Mouse (Mus musculus) gastrocnemius, postnatal 14 days (tissue): ENCODE data around the gene Gpr84. TPM values are rescaled to one million over a fixed set of nuclear protein-coding genes. Genes with fewer than 3 reads are reported as not detected.

Experiments used
- DNase-seq: peaks from one replicate; pipeline ENCODE4 v3.0.0; 2021; ENCODE audit warnings: mixed read lengths
- intact Hi-C: fragments of 180-260 bp; cut with DNase I; formaldehyde crosslinking; loops from one replicate; pipeline ENCODE4 v1.15.1; 2025; ENCODE audit warnings: low total_unique reads
- long read RNA-seq, 2 experiments: library from polyadenylated mRNA; stranded (forward); transcript quantifications; one replicate each; pipeline ENCODE4 v2.0.0; 2021
- total RNA-seq, 2 experiments: library from RNA; stranded (reverse); gene quantifications; 2 replicates each; pipeline ENCODE4 v1.2.3; 2021

Gpr84 gene
- total RNA-seq: not detected
- long read RNA-seq, experiment 1: 0 reads
- long read RNA-seq, experiment 2: 0 reads

DNA sequence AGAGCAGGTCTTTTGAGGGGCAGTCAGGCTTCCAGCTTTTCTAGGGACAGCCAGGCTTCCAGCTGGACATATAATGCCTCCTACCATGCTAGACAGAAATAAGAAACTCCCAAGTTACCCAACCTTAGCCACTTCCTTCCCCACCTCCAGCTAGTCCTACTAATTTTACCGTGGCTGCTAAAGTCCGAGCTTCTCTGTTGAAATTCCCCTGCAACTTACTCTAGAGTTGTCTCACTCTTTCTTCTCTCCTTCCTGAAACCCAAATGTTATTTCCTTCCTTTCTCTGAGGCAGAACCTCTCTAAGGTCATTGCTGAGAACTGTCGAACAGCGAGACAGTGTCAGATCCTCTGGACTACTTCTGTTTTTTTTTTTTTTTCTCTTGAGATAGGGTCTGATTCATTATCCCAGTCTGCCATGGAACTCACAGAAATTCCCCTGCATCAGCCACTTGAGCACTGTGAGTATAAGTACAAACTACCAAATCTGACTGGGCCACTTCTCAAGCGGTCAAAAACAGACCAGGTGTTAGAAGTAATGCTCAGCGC, at the start of gene Gpr84:
TSS of gene Gpr84 (minus strand) at position 248 of the 546 bp plus-strand sequence.
- DNase-seq: no peak
- intact Hi-C loops: no loop called here

DNA sequence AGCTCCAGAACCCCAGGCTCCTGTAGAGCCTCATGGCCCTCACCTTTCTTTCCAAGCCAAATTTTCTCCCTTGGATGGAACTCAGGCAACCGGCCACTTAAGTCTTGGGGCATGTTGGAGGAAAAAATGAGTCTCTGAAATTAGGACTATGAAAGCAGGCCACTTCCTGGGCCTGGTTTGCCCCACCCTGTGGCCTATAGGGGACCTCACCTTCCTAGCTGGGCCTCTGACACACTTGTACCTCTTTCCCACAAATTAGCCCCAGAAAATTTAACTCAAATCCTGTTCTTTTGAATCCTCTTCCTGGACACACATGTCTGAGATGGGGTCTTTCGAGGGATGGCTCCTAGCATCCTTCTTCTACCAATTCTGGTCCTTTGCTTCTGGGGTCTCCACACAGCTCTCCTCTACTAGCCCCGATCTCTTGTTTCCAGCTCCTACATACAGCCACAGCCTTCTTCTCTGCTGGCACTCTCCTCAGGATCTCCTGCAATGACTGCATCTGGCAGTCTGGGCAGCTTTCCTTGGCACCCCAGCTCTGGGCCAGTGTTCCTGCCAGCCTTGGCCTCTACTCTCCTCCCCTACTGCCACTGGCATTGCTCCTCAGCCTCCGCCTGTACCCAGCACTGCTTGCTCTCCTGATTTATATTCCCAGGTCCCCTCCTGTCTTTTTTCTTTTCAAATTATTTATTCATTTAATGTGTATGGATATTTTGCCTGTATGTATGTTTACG, 49.6 kb upstream of the Gpr84 start:
- intact Hi-C loops: no loop called here
- DNase-seq: peak; percentile 79

DNA sequence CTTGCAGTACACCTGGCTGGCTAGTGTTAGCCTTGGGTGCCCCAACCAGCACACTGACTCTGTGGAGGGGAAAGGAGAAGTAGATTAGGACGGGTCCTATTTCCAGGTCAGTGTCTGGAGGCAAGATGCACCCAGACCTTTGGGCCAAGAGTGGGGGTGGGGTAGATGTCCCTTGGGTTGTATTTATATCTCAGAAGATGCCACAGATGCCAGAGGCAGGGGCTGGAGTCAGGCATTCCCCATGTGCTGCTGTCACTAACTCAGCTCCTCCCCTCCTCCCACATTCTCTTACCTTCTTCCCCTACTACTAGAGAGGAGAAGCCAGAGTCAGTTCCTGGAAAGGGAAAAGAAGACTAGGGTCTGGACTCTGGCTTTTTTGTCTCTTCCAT, 48.7 kb upstream of the Gpr84 start:
- intact Hi-C loops: no loop called here
- peak; percentile 43 for DNase-seq

DNA sequence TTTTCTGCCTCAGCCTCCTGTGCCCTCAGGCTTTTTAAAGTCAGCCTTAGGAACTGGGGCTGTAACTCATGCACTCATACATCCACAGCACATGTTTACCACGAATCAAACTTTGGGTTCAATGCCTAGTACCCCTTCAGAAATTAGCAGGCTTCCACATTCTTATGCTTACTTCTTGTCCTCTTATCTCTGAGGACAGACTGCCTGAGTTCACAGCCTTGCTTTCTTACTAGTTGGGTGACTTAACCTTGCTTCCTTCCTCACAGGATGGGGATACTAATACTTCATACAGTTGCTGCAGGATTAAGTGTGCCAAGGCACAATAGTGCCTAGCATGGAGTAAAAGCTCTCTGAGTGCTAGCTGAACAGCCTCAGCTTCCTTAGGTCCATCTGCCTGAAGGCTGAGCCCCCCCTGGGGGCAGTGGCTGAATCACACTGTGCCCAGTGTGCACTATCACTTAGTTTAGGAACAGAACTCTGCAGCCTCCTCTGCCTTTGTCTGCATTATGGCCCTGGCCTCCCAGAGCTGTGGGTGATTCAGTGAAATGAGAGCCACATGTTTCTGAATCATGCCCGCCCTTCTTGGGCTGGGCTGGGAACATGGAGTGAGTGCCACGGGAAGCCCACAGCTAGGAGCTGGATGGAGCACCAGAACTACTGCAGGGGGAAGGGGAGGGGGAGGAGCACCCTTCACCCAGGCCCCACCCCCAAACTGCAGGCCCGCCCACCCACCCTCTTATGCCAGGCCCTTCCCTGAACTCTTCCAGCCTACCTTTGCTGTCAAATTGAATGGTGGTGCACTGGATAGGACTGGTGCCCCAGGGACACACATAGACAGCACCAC, 48.1 kb upstream of the Gpr84 start:
- intact Hi-C loops: no loop called here
- DNase-seq: no peak

DNA sequence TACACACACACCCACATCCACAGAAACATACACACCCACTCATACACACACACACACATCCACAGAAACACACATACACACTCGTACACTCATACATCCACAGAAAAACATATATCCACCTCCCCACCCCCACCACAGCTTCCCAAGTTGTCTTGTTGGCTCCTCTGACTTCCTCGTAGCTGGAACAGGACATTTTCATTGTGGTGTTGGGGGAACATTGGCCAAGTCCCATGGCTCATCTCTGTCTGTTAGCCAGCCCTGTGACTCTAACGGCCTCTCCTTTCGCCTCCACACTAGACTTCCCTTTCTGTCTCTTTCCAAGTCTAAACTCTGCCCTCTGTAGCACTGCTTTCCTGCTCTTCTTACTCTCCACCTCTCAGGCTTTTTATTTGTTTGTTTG, 47.4 kb upstream of the Gpr84 start:
- intact Hi-C loops: no loop called here

DNA sequence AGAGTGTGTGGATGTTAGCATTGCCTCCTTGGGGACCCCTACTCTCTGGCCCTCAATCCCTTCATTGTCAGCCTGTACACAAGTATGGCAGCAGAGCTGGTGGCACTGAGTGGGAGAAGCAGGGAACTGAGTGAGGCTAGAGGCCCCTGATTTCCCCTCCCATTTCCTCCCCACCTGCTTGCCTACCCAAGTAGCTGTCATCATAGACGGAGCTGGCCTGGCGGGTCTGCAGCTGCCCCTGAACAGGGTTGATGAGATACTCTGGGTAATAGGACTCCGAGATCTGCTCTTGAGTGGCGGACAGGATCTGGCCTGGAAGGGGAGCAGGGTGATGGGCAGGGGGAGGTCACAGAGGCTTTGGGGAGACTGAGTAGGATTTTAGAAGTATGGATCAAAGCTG, 45.7 kb upstream of the Gpr84 start:
- intact Hi-C loops: no loop called here
- no peak for DNase-seq

More for the DNA sequence above, 47.4 kb upstream of the Gpr84 start:
- no peak for DNase-seq

DNA sequence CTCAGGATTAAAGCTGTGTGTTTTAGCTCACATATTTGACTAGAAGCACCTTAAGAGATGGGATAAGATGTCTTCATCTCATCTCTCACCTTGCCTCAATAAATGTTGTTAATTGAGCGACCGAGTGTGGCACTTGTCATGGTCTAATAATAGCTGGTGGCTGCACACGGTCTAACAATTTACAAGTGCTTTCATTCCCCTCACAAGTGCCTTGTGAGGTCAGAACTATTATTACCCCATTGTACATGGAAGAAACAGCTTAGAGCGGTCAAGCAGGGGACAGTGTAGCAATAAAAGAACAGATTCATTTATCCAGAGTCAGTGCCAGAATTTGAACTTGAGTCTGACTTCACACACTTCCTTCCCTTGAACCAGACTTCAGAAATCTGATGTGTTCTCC, 45.0 kb upstream of the Gpr84 start:
- intact Hi-C loops: no loop called here
- no peak for DNase-seq

DNA sequence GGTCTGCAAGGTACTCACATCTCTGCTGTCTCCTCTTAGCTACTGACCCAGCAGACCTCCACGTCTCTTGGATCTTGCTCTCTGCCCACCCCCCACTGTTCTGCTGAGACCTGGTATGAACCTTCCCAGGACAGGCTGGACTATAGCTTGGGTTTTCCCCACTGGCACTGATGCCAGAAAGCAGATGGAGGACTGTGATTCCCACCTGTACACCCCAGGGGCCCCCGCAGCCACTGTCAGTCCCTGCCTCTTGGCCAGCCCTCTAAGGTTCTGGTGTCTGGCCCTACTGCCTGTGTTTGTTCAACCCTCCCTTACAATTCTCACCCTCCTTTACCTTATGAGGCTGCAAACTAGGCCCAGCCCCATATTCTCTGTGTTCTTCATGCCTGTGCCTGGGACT, 44.3 kb upstream of the Gpr84 start:
- intact Hi-C loops: loop anchor here (5.0 kb wide), 1 partner anchor 33 kb away; no protein-coding TSS in a partner anchor
- DNase-seq: no peak

DNA sequence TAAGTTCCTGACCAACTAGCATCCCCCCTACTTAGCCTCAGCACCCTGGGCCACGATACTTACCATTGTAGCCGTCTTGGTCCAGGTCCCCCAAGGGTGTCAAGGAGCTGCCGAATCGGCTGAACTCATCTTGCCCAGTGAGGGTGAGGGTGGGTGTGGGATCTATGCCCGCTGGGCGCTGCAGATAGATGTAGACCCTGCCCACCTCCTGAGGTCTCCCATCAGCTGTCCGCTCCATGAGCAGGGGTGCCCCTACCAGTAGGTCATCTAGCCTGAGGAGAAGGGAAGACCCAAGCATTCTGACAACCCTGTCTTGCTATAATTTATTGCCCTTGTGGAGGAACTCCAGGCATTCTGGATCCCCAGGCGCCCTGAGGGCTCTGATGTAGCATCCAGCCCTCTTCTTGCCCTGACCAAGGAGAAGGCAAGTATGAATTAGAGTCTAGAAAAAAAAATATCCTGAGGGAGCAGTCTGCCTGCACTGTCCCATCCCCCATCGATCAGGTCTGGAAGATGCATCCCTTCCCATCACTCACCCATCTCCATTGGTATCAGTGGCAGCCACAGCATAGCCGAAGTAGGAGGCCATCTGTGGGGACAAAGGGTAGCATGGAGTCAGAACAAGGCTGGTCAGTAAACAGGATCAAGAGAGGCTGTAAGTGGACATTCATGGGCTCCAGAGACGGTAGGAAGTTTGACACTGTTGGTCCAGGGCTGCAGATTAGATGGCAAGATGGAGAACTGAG, 43.3 kb upstream of the Gpr84 start:
- intact Hi-C loops: loop anchor here (5.0 kb wide), 1 partner anchor 34 kb away; no protein-coding TSS in a partner anchor
- DNase-seq: no peak

DNA sequence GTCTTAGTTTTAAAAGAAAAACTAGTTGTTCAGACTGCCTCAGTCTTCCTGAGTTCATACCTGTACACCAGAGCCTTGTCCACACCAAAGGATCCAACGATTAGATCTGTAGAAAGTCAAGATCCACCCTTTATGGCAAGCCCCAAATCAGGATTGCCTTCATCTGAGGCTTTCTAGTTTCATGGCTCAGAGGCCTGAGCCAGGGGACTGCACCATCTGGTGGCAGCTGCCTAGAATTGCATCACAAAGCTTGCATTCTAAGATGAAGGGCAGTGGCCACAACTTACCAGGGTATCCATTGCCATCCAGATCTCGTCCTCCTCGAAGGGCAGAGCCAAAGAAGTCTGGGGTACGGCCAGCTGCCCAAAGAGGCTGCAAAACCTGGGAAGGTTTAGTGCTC, 42.4 kb upstream of the Gpr84 start:
- peak; percentile 54 for DNase-seq
- intact Hi-C loops: loop anchor here (5.0 kb wide), 1 partner anchor 34 kb away; no protein-coding TSS in a partner anchor

DNA sequence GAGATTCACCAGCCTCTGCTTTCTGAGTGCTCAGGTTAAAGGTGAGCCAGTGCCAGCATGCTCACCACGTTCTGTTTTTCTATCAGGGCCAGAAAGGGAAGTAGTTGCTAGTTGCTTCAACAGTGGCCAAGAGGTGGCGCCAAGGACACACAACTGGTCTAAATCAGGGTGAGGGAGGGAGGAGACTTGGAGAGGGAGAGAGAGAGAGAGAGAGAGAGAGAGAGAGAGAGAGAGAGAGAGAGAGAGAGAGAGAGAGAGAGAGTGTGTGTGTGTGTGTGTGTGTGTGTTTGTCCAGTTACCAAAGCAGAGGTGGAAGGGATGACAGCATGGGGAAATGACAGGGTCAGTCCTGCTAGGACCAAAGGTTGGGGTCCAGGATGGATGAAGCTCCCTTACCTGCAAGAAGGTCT, 36.9 kb upstream of the Gpr84 start:
- DNase-seq: peak; percentile 71
- intact Hi-C loops: no loop called here

DNA sequence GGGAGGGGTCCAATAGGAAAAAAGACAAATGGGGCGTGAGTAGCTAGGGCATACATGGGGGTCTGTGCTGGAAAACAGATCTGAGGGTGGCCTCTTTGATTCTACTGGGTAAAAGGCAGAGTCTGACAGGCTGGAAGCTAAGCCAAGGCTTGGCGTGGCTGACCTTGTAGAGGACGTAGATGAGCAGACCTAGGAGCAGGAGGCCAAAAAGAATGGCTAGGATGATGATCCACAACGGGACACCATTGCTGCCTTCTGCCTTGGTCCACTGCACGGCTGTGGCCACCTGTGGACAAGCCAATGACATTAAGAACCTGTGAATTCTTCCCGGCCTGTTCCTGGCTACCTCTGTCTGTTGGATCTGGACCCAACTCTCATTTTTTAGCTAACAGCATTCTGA, 35.4 kb upstream of the Gpr84 start:
- intact Hi-C loops: no loop called here
- DNase-seq: no peak

DNA sequence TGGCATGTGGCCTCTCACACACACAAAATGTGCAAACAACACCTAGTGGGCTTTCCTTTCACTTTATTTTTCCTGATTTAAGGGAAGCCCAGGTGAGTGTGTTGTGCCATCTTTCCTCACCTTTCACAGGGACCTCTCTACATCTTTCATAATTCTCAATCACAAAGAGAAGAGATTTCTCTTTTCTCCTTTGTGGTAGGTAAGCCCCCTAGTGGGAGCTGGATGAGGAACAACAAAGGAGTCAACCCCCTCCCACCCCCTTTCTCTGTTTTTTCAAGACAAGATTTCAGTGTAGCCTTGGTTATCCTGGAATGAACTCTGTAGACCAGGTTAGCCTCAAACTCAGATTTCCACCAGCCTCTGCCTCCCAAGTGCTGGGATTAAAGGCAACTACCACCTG, 33.1 kb upstream of the Gpr84 start:
- intact Hi-C loops: no loop called here
- no peak for DNase-seq

DNA sequence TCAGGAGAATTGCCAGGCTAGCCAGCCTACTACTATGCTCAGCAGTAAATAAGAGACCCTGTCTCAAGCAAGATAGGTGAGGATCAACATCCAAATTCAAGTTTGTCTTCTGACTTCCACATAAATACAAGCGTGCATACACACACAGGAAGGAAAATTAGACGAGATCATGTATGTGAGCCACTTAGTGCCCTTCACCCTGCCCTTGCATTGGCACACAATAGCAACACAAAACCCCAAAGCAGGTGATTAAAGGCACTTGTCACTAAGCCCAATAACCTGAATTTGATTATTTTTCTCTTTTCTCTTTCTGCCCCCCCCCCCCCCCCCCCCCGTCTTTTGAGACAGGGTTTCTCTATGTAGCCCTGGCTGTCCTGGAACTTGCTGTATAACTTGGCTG, 32.6 kb upstream of the Gpr84 start:
- intact Hi-C loops: no loop called here
- DNase-seq: no peak

DNA sequence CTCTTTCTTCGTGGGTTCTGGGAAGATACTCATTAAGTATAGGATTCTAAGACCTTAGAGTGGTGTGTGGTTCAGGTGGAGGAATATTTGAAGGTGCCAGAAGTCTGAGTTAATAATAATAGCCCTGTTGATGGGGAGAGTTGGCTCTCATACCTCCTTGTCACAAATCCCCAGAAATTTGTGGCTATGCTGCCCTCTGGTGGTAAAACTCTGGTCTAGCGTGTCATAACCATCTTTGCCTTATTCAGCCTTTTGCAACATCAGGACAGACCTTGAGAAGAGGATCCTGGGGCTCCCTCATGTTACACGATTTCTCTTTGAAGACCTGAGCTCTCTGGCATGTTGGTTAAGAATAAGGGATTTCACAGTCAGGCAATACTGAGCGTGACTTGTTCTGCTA, 32.0 kb upstream of the Gpr84 start:
- intact Hi-C loops: no loop called here
- peak; percentile 71 for DNase-seq

DNA sequence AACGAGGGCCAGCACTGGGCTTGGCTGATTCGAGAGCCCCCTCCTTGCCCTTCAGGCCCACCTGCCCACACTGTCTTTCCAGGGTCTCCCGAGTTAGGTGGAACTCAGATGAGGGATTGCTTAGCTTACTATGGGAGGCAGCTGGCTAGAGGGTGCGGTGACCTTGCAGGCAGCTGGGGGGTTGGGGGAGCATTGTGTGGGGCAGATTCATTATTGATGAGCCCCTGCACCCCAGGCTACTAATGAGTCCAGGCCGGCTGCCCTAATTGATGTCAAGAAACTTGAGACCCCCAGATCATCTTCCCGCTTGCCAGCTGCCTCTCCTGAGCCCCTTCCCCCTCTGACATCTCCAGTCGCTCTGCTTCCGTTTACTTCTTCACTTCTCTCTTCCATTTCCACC, 31.1 kb upstream of the Gpr84 start:
- DNase-seq: no peak
- intact Hi-C loops: no loop called here

DNA sequence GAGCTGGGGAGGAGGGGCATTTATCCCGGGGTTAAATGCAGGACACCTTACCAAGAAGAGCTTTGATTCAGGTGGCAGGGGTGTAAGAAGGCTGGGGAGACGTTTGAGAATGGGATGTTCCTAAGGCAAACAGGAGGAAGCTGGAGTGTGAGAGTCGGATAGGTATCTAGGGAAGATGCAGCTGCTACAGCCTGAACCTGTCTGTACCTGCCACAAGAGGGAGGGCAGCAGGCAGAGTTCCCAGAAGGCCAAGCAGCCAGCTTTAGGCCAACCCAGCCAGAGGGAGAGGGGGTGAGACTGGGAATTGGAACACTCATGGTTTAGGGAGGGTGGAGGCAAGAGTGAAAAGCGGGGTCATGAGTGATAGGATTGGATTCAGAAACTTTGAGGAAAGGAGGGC, 30.4 kb upstream of the Gpr84 start:
- intact Hi-C loops: no loop called here
- DNase-seq: no peak

DNA sequence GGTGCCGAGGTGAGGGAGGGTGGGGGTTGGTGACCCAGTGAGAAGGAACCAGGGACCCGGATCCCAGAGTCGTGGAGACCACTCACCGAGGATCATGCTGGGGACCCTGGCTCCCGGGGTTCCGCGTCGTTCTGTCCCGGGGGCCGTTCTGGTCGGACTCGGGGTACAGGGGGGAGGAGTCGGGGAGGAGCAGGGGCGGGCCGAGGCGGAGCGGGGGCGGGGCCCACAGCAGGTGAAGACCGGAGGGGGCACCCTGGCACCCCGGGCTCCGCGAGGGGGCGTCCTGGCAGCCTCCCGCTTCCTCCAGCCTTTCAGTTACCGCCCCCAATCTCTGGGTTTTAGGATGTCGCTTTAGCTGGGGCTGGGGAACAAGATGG, 29.5 kb upstream of the Gpr84 start, which contains the start of gene Zfp385a:
TSS of gene Zfp385a (minus strand) at position 133 of the 377 bp plus-strand sequence.
- DNase-seq: no peak
- intact Hi-C loops: no loop called here

DNA sequence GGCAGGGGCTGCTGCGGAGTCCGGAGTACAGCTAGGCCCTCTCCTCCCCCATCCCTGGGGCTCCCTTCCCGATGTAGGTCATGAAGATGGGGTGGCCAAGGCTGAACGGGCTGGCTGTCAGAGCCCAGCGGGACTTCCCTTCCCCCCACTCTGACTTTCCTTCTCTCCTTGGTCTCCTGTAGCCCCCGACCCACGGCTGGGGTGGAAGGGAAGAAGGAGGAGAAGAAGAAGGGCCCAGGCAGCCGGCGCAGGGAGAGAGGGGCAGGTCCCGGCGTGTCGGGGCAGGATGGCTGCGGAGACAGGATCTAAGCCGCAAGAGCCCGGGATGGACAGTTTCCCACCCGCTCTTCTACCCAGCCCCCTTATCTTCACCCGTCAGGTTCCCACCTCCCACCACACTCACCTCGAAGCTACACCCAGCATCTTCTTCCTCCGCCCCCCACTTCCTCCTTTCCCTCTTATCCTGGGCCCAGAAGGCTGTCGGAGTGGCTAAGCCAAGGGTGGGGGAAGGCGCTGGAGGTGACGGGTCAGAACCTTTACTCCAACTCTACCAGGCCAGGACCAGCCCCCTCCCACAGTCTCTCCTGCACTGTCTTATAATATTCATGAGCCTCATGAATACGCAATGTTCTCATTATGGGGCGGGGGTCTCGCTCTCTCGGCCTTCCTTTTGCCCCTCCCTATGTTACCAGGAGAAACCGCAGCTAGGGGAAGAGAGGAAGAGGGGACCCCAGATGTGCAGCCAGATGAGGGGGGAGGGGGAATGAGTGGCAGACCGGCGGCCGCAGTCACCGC, 29.0 kb upstream of the Gpr84 start:
- no peak for DNase-seq
- intact Hi-C loops: no loop called here
